Mouse (Mus musculus) lung, postnatal 10 days (tissue): Measurements from ENCODE around the gene Ifitm7.
"Not testable (repeated sequence)": the region's sequence is repeated elsewhere in the genome, so short reads cannot be mapped to it uniquely, and the experiment has no call there.

Experiments
- DNase-seq: peaks from one replicate; pipeline ENCODE4 v3.0.0; 2021

Gene Ifitm7

DNA sequence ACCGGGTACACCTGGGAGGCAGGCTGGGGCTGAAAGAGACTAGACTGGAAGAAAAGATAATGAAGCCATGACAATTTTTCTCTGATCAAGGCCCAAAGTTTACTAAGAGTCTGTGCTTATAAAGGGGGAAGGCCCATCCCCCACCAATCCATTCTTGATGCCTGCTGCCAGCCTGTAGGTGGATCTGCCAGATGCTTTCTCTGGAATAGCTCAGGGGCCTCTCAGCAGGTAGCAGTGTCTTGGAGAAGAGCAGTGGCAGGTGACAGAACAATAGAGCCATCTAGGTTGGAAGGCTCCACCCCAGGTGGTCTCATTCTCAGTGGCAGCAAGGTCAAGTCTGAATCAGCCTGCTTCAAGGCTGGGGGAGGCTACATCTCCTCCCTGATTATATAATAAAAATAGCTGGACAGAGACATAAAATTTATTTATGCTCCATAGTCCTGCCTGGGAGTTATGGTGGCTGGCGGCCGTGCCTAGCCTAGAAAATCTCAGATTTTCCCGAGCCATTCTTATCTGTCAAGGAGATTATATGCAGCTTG is 10.3 kb downstream of the Ifitm7 start:
- not testable (repeated sequence) for DNase-seq

- no peak for DNase-seq
These were observed 14.6 kb downstream of the Ifitm7 start for GRCm38 (mm10) chr16:13972051-13972450.

GRCm38 (mm10) chr16:13969096-13969495 is 17.6 kb downstream of the Ifitm7 start:
- no peak for DNase-seq

- no peak for DNase-seq
These were observed 24.6 kb downstream of the Ifitm7 start for GRCm38 (mm10) chr16:13962053-13962452.

DNA sequence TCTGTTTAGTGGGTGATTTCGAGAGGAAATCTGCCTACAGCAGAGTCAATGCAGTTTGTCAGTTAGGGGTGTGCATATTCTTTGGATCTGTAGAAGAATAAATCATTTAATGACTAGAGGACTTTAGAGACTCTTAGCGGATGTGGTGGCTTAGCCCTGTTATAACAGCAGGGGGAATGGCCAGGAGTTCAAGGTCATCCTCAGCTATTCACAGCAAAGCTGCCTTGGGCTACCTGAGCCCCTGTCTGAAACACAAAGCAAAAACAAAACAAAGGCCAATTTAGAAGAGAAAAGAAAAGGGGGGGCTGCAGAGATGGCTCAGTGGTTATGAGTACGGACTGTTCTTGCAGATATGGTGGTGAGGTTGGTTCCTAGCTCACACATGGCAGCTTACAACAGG is 35.4 kb downstream of the Ifitm7 start:
- DNase-seq = no peak

- DNase-seq = peak; percentile 68
These were observed 40.4 kb downstream of the Ifitm7 start for GRCm38 (mm10) chr16:13946306-13946705.

DNA sequence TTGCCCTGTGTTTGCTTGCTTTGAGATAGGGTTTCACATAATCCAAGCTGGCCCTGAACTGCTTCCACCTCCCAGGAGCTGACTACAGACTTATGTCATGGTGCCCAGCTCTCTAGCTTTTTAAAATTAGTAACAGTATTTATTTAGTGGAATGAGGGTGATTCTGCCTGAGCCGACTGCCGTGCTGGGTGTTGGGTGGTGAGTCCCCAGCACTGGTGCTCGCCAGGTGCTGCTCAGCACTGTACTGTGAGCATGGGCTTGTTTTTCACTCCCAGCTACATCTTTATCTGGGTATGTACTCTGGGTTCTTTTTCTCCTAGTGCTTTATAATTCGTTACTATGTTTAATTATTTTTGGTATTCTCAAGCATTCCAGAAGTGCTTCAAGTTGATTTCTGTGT is 41.5 kb downstream of the Ifitm7 start:
- DNase-seq = no peak

GRCm38 (mm10) chr16:13944752-13945151 is 41.9 kb downstream of the Ifitm7 start:
- DNase-seq = no peak

- DNase-seq = no peak
These were observed 42.5 kb downstream of the Ifitm7 start for GRCm38 (mm10) chr16:13944178-13944577.

DNA sequence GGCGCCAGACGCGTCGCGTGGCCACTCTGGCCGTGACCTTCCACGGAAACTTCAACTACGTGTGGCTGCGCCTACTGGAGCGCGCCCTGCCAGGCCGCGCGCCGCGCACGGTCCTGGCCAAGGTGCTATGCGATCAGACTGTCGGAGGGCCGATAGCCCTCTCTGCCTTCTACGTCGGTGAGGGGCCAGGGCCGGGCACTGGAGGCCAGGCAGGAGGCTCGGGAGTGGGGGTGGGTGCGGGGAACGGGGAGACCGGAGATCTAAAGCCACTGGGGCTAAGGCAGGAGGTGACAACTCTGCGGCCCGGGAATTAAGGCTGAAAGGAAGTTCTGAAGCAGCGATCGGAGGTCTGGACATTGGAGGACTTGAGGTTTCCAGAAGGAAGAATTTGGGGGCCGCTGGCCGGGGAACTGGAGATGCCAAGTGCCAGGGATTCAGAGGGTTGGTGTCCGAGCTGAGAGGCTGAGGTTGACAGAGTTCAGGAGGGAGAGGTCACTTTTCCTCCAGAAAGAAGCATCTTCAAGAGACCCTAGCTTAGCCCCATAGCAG is 45.8 kb downstream of the Ifitm7 start:
- no peak for DNase-seq

DNA sequence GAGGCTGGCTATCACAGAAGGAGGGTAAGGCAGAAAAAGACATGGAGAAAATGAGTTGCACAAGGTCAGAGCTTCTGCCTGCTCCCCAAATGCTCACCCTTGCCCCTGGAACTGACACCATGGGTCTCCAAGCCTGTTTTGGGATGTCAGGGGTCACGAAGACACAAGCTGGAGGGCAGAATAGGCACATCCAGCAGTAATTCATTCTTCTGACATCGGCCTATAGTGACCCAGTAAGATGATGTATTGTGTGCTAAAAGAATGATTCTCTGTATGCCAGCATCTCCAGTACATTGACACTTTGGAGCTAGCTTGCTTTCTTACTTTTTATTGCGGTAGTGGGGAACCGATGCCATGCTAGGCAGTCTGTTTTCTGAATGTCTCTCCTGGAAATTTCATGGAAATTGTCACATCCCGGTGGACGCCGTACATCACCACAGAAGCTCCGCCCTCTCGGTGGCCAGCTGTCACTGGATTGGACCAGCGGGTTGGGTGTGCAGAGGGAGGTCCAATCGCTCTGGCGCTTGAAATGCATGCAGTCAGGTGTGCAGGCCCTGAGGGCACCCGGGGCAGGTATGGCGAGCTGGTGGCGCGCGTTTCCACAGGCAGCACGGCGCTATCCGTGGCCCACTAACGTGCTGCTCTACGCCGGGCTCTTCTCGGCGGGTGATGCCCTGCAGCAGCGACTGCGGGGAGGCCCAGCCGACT is 46.4 kb downstream of the Ifitm7 start:
- peak; percentile 75 for DNase-seq
